Mouse (Mus musculus) testis, adult 2 months (tissue): ENCODE measurements around the gene Tex45.

Experiments used
- CTCF ChIP-seq: fragments of 200-500 bp; IDR thresholded peaks from 2 replicates; pipeline ENCODE4 v1.5.1; 2012; ENCODE audit warnings: low read depth, mild to moderate bottlenecking, inconsistent platforms, low read length, moderate library complexity; ENCODE audit not compliant: control insufficient read depth, insufficient read depth, insufficient replicate concordance
- POLR2A ChIP-seq: fragments of 200-500 bp; IDR thresholded peaks from 2 replicates; pipeline ENCODE4 v1.6.1; 2012; ENCODE audit warnings: low read depth, mild to moderate bottlenecking, inconsistent platforms, low read length, moderate library complexity; ENCODE audit not compliant: control insufficient read depth

DNA sequence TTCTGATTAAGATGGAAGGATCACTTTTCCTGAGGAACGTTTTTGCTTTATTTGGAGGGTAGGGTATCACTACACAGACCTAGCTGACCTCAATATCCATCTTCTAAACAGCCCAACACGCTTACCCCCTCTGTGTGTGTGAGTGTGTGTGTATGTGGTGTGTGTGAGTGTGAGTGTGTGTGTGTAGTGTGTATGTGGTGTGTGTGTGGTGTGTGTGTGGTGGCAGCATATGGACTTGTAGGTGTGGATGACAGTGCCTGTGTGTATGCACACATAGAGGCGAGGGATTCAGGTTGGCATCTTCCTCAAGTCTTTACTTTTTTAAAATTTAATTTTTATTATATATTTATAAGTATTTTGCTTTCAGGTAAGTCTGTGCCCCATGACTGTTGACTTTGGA, 27.9 kb downstream of the Tex45 start:
- TF ChIP-seq CTCF (no peak), POLR2A (no peak)
